Mouse (Mus musculus) embryonic facial prominence, embryonic 11.5 days (tissue): ENCODE results near the gene Fbxo46. TPM values are rescaled to one million over a fixed set of nuclear protein-coding genes. Genes with fewer than 3 reads are reported as not detected.

Experiments
- ATAC-seq: fragments of 200-750 bp; cut with Nextera tagmentation; replicated peaks from 2 replicates; pipeline ENCODE4 v1.8.0; 2017; ENCODE audit warnings: low read depth; ENCODE audit not compliant: insufficient number of reproducible peaks, low FRiP score, low TSS enrichment
- DNase-seq: peaks from one replicate; pipeline ENCODE4 v3.0.0-alpha.2; 2015; ENCODE audit warnings: low spot score
- H3K27ac ChIP-seq: fragments of 300-500 bp; sonication (generic); replicated peaks from 2 replicates; pipeline ENCODE4 v1.5.1; 2014; ENCODE audit warnings: mild to moderate bottlenecking, low read depth, low read length, control low read depth
- H3K27me3 ChIP-seq: fragments of 300-500 bp; sonication (generic); 2 replicates; pipeline ENCODE4 v1.6.1; 2014; ENCODE audit warnings: mild to moderate bottlenecking, low read length, moderate library complexity, mixed read lengths; ENCODE audit not compliant: control insufficient read depth, insufficient read depth
- H3K36me3 ChIP-seq: fragments of 300-500 bp; sonication (generic); replicated peaks from 2 replicates; pipeline ENCODE4 v1.6.1; 2014; ENCODE audit warnings: low read depth, mild to moderate bottlenecking, low read length, moderate library complexity, mixed read lengths; ENCODE audit not compliant: control insufficient read depth, insufficient read depth
- H3K4me1 ChIP-seq: fragments of 300-500 bp; sonication (generic); 2 replicates; pipeline ENCODE4 v1.6.1; 2014; ENCODE audit warnings: low read length, mixed read lengths; ENCODE audit not compliant: control insufficient read depth, insufficient read depth
- H3K4me2 ChIP-seq: fragments of 300-500 bp; sonication (generic); 2 replicates; pipeline ENCODE4 v1.6.1; 2014; ENCODE audit warnings: low read depth, mild to moderate bottlenecking, control low read depth, low read length, moderate library complexity
- H3K4me3 ChIP-seq: fragments of 300-500 bp; sonication (generic); 2 replicates; pipeline ENCODE4 v1.5.1; 2014; ENCODE audit warnings: low read depth, low read length, control low read depth
- H3K9ac ChIP-seq: fragments of 300-500 bp; sonication (generic); replicated peaks from 2 replicates; pipeline ENCODE4 v1.6.1; 2014; ENCODE audit warnings: mild to moderate bottlenecking, control low read depth, low read length
- H3K9me3 ChIP-seq: fragments of 300-500 bp; sonication (generic); replicated peaks from 2 replicates; pipeline ENCODE4 v1.6.1; 2016; ENCODE audit warnings: mild to moderate bottlenecking, low read length, inconsistent platforms, mixed read lengths; ENCODE audit not compliant: control insufficient read depth
- WGBS: fragments of 180-500 bp; shearing (Covaris S2); extraction: QIAGEN DNeasy Blood & Tissue Kit; methylation state at CpG from one replicate; pipeline ENCODE4 v1.1.7; 2014; 5-methylcytosine and 5-hydroxymethylcytosine counted together
- polyA plus RNA-seq: library from polyadenylated mRNA; unstranded; fragments of >200 nt; fragmentation: Nextera tagmentation; extraction: Ambion mirVana; gene quantifications from 2 replicates; pipeline ENCODE4 v1.2.1, GENCODE M21; 2014

Gene Fbxo46
- polyA plus RNA-seq, 1 experiment from 2014 or later, result 7.4 TPM

GRCm38 (mm10) chr7:19164189-19164588 is 44.5 kb downstream of the Fbxo46 start:
- no peak overlapping the region for H3K9ac ChIP-seq
- no peak overlapping the region for H3K4me3 ChIP-seq
- DNase-seq, result peak; percentile 65
- WGBS, result 0% methylated on average over 6 of the region's 6 CpGs
- H3K27ac ChIP-seq, result no peak overlapping the region
- H3K9me3 ChIP-seq, result no peaks in the 10 kb centered on the region
- peaks cover 2% of the 10 kb centered on the region for H3K4me1 ChIP-seq
- H3K27me3 ChIP-seq, result peaks cover 19% of the 10 kb centered on the region
- H3K4me2 ChIP-seq, result peak overlapping the region; percentile 17; the same call in 1 of the 2 replicates
- peak; percentile 37; the same call in 1 of the 2 replicates for ATAC-seq
- H3K36me3 ChIP-seq, result no peaks in the 10 kb centered on the region

GRCm38 (mm10) chr7:19164978-19165377 is 45.3 kb downstream of the Fbxo46 start:
- H3K9ac ChIP-seq, result no peak overlapping the region
- H3K27ac ChIP-seq, result no peak overlapping the region
- H3K27me3 ChIP-seq, result peaks cover 12% of the 10 kb centered on the region; the same call in 1 of the 2 replicates
- 1% methylated on average over 13 of the region's 13 CpGs for WGBS
- H3K36me3 ChIP-seq, result no peaks in the 10 kb centered on the region
- H3K4me1 ChIP-seq, result peaks cover 2% of the 10 kb centered on the region
- no peak for ATAC-seq
- H3K4me2 ChIP-seq, result peak overlapping the region; percentile 17; the same call in 1 of the 2 replicates
- DNase-seq, result no peak
- H3K9me3 ChIP-seq, result no peaks in the 10 kb centered on the region
- no peak overlapping the region for H3K4me3 ChIP-seq

- Histone ChIP-seq H3K27ac (no peak within 1 kb of the TSS), H3K36me3 (no peaks in the 10 kb centered on the region), H3K9me3 (no peaks in the 10 kb centered on the region), H3K4me3 (no peak within 1 kb of the TSS), H3K9ac (no peak within 1 kb of the TSS), H3K4me2 (no peak within 1 kb of the TSS), H3K27me3 (peaks cover 11% of the 10 kb centered on the region; the same call in 1 of the 2 replicates), H3K4me1 (no peaks in the 10 kb centered on the region)
- ATAC-seq, result no peak
- 13% methylated on average over 13 of the region's 14 CpGs for WGBS
- no peak for DNase-seq
These were observed 46.2 kb downstream of the Fbxo46 start, which contains the start of gene Gipr for GRCm38 (mm10) chr7:19165656-19166423. Gipr (minus strand) TSS chr7:19166127.

- no peak overlapping the region for H3K9ac ChIP-seq
- H3K27ac ChIP-seq, result no peak overlapping the region
- ATAC-seq (no peak), DNase-seq (no peak)
- H3K4me1 ChIP-seq, result no peaks in the 10 kb centered on the region
- H3K36me3 ChIP-seq, result no peaks in the 10 kb centered on the region
- WGBS, result 83% methylated on average over 3 of the region's 3 CpGs
- H3K4me2 ChIP-seq, result no peak overlapping the region
- H3K27me3 ChIP-seq, result peaks cover 11% of the 10 kb centered on the region; the same call in 1 of the 2 replicates
- H3K9me3 ChIP-seq, result no peaks in the 10 kb centered on the region
- no peak overlapping the region for H3K4me3 ChIP-seq
These were observed 47.3 kb downstream of the Fbxo46 start for GRCm38 (mm10) chr7:19166990-19167389.

- ATAC-seq (no peak), DNase-seq (no peak)
- no peak overlapping the region for H3K4me2 ChIP-seq
- H3K27me3 ChIP-seq, result peaks cover 6% of the 10 kb centered on the region; the same call in 1 of the 2 replicates
- H3K4me1 ChIP-seq, result no peaks in the 10 kb centered on the region; the same call in 1 of the 2 replicates
- no peaks in the 10 kb centered on the region for H3K9me3 ChIP-seq
- no peak overlapping the region for H3K9ac ChIP-seq
- 68% methylated on average over 10 of the region's 10 CpGs for WGBS
- H3K36me3 ChIP-seq, result no peaks in the 10 kb centered on the region
- H3K4me3 ChIP-seq, result no peak overlapping the region
- H3K27ac ChIP-seq, result no peak overlapping the region
These were observed 49.8 kb downstream of the Fbxo46 start for GRCm38 (mm10) chr7:19169506-19169905.

GRCm38 (mm10) chr7:19170142-19170541 is 50.5 kb downstream of the Fbxo46 start:
- Histone ChIP-seq H3K4me1 (no peaks in the 10 kb centered on the region; the same call in 1 of the 2 replicates), H3K4me2 (no peak overlapping the region), H3K9me3 (no peaks in the 10 kb centered on the region), H3K36me3 (no peaks in the 10 kb centered on the region), H3K9ac (no peak overlapping the region), H3K4me3 (no peak overlapping the region), H3K27ac (no peak overlapping the region), H3K27me3 (no peaks in the 10 kb centered on the region)
- no peak for DNase-seq
- no peak for ATAC-seq
- WGBS, result 67% methylated on average over 8 of the region's 8 CpGs

- Histone ChIP-seq H3K4me1 (no peaks in the 10 kb centered on the region; the same call in 1 of the 2 replicates), H3K4me3 (no peak overlapping the region), H3K27me3 (peaks cover 13% of the 10 kb centered on the region), H3K9ac (no peak overlapping the region), H3K27ac (no peak overlapping the region), H3K4me2 (no peak overlapping the region), H3K36me3 (no peaks in the 10 kb centered on the region), H3K9me3 (no peaks in the 10 kb centered on the region)
- WGBS, result 45% methylated on average over 8 of the region's 8 CpGs
- ATAC-seq (no peak), DNase-seq (no peak)
These were observed 52.2 kb downstream of the Fbxo46 start for GRCm38 (mm10) chr7:19171831-19172230.

DNA sequence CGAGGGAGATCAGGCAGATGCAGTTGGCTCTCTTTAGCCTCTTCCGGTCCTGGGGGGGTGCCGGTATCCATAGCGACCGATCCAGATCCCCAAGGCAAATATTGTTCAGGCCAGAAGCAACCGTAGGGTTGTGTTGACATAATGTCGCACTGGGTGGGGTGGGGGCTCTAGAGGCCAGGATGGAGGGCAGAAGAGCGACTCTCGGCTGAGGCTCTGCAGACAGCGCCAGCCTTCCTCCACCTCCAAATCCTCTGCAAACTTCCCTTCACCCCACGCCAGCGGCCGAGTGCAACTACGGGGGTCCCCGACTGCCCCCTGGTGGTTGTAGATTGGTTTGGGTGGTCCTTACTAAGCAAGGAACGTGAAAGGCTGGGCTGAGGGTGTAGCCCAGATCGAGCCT is 53.2 kb downstream of the Fbxo46 start:
- no peaks in the 10 kb centered on the region for H3K36me3 ChIP-seq
- 3% methylated on average over 17 of the region's 17 CpGs for WGBS
- H3K27me3 ChIP-seq, result peaks cover 23% of the 10 kb centered on the region
- no peak overlapping the region for H3K27ac ChIP-seq
- DNase-seq (peak; percentile 94), ATAC-seq (peak; percentile 31; the same call in 1 of the 2 replicates)
- H3K4me1 ChIP-seq, result no peaks in the 10 kb centered on the region; the same call in 1 of the 2 replicates
- H3K4me2 ChIP-seq, result peak overlapping the region; percentile 60
- H3K4me3 ChIP-seq, result peak overlapping the region; percentile 17; the same call in 1 of the 2 replicates
- H3K9me3 ChIP-seq, result no peaks in the 10 kb centered on the region
- H3K9ac ChIP-seq, result peak overlapping the region; percentile 45
